Mouse (Mus musculus): ENCODE data around the gene Itgb3bp.

Gene Itgb3bp

DNA sequence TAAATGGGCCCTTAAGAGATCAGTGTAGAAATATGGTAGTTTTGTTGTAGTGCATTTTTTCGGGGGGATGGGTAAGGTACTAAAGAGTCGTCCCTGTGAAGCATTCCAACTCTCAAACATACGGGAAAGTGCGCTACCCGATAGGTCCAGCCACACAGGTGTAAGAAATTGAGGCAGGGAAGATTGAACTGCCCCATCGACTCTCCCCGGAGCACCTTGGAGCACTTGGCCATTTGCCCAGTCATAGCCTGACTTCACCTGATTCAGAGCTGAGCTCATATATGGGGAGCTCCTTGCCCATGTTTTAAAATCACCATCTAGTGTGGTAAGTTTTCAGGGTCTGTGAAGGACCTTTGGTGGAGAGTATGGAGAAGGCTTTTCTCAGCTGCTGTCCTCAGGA, 5.2 kb upstream of the Itgb3bp start:
- DNase-seq (ENCODE audit: extremely low spot score, low read depth, low spot score): no peak

DNA sequence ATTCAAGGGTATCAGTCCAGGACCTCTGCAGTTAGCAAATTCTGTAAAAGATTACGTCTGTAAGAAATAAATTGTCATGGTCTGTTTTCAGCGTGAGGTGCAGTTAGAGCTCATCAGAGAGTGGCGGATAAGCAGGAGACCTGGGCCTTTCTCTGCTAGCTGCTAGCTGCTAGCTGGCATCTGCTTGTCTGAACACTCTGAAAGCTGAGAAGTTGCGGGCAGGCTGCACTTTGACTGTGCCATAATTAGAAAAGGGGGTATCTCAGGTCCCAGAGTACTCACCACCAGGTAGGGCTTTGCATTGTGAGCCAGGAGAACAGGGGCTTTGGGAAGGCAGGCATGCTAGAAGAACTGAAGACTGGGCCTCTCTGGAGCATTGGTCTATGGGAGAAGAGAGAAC, 2.2 kb upstream of the Itgb3bp start:
- DNase-seq (ENCODE audit: extremely low spot score, low read depth, low spot score): no peak

DNA sequence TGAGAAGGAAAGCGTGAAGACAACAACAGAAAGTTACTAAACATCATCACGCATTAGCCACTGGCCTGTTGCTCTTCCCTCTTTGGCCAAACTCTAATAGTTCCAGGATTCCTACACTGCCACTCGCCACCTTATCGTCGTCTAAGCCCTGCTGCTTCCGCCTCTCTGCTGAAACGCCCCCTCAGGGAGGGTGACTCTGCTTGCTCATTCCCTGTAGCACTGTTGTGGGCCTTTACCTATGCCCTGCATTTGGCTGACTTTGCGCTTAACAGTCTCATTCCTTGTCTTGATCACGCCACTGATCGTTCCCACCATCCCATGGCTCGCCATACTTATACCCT, 1.6 kb upstream of the Itgb3bp start:
- DNase-seq (ENCODE audit: extremely low spot score, low read depth, low spot score): no peak

DNA sequence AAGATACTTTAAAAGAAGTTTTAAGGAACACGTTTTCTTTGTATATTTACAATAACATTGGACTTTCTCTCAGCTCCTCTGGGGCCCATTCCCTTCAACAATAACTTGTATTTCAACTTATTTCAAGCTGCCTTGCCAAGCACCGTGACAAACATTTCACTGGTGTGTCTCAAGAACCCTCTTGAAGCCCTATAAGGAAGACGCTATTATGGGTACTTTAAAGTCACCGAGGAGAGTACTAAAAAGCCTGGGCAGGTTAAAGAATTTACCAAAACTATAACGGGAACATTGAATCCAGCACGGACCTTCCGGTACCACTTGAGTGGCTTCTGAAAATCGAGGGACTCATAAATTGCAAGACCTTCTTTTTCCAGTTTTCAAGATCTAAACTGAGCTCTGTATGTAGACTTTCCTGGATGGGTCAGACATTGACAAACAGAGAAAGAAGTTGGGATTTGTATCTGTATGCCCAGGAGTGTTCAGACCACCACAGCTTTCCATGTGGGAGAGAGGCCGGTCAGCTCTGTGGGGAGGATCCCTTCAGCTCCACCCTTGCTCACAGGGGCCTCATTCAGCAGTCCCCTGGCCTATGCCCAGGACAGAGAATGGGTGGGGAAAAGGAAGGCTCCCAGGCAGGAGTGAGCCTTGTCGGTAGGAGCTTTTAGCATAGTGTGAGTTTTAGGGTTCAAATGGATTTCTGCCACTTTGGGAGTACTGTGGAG, 1.1 kb upstream of the Itgb3bp start:
- no peak for DNase-seq (ENCODE audit: extremely low spot score, low read depth, low spot score)

DNA sequence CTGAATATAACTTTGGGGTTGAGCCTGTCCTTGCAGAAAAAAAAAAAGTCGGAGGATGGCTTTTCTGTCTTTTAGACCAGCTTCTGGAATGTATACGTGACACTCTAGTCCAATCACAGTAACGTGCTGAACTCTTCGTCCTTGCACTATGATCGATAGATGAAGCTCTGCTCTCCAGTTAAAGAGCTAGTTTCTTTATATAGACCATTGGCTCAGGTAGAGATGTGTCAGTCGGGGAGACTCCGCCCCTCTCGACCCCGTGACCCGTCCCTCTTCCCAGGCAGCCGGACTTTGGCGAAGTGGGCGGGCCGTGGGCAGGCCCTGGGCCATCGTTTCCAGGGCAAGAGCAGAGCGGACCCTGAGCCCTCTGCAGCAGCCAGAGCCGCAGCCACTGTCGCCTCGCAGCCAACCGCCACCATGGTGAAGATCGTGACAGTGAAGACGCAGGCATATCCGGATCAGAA, 432 bp downstream of the Itgb3bp start, which contains the start of gene Pgm1:
Pgm1 (plus strand) TSS at position 266 of the 464 bp plus-strand sequence.
- peak; percentile 8 for DNase-seq (ENCODE audit: extremely low spot score, low read depth, low spot score)

DNA sequence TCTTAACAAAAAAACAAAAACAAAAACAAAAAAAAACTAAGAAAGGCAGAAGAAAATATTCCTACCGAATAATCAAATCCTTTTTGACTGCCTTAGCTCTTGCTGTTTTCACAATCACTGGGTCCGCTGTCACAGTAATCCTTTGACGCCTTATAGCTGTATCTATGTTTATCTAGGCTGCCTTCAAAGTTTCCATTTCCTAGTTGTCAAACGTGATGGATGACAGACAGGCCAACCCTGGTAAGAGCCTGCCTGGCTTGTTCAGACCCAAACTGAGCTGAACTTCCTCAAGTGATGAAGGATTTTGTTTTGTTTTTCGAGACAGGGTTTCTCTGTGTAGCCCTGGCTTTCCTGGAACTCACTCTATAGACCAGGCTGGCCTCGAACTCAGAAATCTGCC, 1.1 kb downstream of the Itgb3bp start:
- DNase-seq (ENCODE audit: extremely low spot score, low read depth, low spot score): no peak

DNA sequence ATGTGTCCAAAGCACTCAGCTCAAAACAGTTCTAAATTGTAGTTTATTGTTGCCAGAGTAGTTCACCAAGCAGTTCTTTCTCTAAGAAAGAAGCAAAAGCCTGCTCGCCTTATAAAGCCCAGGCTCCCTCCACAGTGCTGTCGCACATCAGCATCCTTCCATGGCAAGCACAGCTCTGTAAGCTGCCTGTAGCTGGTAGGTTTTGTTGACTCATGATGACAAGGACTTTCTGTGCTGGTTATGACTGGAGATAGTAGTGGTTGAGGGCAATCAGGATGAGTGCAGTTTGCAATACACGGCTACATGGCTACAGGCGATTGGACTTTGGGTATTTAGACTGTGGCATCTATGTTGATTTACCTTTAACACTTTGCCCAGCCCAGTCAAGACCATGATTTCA, 3.2 kb downstream of the Itgb3bp start:
- no peak for DNase-seq (ENCODE audit: extremely low spot score, low read depth, low spot score)

DNA sequence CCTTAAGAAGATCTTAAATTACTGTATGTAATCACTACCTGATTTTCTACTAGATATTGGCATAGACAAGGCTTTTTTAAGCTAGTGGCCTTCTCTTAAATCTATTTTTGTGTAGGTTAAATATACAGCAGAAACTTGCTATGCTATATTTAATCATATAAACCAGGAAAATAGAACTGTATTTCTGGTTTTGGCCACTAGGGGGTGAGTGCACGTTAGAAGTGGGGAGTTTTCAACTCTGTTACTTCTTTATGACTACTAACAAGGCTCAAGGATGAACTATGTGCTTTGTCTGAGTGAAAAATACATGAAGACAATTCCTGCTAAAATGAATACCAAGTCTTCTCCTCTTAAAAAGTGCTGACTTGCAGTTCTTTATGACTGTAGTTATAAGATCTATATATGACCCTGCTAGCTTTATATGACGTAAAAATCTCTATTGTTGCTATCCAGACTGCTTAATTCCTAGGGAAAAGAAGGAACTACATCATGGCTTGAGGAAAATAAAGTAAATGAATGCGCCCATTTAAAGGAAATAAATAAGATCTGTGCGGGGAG, 15.6 kb downstream of the Itgb3bp start:
- peak; percentile 28 for DNase-seq (ENCODE audit: extremely low spot score, low read depth, low spot score)

DNA sequence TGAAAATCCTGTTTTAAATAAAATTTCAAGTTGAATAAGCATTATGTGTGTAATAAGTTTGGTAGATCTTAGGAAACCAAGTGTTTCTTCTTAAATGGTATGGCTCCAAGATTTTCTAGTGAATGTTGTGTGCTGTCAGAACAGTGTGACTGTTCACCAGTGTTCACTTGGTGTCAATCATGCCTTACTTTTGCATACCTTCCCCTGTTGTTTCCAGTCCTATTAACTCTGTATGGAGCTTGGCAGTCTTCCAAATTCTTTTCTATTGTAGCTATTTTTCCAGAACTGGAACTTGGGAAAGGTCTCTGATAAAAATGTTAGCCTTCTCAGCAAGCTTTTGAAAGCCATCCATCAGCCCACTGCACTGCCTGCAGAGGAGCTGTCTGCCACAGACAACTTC, 47.2 kb downstream of the Itgb3bp start:
- no peak for DNase-seq (ENCODE audit: extremely low spot score, low read depth, low spot score)

DNA sequence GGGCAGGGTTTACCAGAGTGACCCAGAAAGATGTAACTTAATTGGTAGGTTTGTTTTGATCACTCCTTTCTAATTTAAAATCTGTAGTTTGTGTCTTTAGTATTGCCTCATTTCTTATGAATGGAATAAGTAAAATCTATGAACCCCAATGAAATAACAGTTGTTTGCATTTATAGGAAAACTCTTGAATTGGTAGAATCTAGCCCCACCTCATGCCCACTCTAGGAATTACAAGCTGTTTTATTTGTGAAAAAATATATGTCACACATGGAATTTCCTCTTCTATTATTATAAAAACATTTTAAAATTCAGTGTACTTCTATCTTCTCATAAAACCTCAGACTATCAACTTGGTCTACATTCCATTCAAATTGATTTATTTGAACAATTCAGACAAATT, 47.7 kb downstream of the Itgb3bp start:
- no peak for DNase-seq (ENCODE audit: extremely low spot score, low read depth, low spot score)

DNA sequence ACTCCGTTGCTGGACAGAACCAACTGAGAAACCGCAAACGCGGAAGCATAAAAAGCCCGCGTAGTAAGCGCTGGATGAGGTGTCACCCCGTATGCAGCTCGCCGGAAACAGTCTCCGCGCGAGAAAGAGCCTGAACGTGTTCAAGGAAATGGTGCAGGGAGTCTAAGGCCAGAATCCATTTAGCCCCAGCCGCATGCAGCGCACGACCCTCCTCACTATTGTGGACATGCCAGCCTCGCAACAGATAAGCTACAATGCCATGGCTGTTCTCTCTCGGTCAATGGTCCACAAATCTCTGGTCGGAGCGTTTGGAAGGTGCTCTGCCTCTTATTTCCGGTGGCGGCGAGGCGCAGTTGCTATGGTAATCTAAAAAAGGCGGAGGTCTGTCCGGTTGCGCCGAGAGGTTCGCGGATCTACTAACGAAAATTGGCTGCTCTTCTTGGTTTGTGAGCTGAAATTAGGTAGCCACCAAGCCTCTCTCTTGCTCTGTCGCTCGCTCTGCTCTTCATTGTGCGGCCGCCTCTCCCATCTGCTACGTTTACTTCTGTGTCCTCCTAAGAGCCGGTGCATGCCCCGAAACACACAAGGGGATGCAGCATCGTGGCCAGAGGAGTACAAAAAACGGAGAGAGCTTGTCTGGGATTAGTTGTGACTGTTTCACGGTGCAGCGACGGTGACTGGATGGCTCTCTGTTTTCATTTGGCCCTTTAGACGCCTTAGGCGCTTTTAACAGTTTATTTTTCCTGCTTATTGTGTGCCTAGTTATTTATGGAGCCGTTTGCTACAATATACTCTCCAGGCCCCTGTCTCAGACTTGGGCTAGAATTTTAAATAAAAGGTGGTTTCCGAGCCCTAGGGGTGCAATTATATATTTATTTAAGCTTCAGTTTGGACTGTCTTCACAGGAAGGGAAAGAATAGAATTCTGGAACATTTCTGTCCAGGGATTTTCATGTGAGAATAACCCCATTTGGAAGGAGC, 100.2 kb downstream of the Itgb3bp start, which contains the start of gene Efcab7:
Efcab7 (plus strand) TSS at position 105 of the 980 bp plus-strand sequence.
- DNase-seq (ENCODE audit: extremely low spot score, low read depth, low spot score): peak; percentile 90

DNA sequence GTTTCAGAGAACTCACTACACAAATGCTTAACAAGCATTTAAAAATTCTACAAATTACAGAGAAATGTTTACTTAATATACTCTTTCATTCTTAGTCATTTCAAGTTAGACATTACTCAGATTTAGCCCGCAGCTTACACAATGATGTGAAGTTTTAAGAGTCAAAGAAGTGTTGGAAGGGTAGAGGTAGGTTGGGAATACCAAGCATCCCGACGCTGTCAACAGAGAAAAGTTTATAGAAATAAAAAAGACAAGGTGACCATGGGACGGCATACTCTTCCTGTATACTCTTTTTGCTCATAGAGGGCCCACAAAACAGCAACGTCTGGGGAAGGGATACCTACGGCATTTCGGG, 100.9 kb downstream of the Itgb3bp start:
- DNase-seq (ENCODE audit: extremely low spot score, low read depth, low spot score): no peak

DNA sequence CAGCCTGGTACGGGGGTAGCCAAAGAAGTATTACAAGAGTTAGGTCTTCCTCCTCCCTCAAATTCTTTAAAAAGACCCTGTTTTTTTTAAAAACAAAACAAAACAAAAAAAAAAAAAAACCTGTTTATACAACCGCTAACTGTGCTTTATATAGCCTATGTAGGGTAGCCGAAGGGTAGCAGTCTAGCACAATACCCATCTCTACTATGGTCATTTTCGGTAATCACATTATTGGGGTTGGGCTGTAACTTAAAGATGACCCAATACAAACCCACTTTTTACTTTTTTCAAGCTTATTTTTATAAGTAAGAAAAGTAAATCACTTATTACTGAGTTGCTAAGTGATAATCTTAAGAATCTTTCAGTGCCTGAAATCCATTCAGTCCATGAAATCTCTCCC, 101.3 kb downstream of the Itgb3bp start:
- DNase-seq (ENCODE audit: extremely low spot score, low read depth, low spot score): no peak

DNA sequence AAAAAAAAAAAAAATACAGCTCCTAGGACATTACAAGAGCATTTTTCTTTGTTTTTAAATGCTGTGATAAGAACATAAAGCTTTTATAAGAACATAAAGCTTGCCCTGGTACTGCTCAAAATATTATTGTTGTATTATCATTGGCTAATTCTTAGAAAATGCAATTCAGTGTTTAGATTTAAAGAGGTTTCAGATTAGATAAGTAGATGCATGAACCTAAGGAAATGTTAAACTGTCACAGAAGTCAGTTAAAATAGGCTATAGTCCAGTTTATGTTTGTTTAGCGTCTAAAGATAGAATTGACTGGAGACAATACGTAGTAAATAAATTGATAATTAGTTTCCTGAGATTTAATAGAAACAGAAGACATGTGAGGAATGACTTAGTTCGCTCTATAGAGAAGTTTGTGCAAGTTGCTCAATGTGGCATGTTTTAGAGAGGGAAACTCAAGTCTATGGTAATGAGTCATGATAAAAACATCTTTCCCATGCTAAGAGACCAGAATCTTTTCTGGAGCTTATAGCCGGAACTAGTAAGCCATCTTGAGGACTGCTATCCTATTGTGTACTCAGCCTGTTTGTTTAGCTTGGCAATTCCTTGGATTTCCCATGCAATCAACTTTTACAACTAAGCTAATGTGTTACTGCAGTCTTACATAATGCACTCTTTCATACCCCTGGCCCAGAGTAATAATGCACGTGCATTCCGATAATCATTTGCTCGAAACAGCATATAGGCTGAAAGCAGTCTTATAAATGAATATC, 112.7 kb downstream of the Itgb3bp start:
- DNase-seq (ENCODE audit: extremely low spot score, low read depth, low spot score): no peak

DNA sequence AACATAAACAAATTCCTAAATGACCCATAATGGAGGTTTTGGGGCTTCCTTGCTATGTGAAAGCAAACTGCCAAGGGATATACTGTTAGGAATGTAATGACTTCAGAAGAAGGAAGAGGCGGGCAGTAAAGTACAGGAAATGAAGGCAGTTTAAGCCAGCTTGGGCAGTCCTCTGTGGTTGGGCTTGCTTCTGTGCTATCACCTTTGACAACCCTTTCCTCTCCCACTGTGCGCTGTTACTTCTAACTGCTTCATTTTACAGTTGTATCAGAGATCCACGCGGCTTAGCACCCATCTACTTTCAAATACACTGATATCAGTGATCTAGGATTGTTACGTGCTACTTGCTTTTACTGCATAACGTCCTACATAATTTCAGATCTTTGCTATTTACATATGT, 137.2 kb downstream of the Itgb3bp start:
- no peak for DNase-seq (ENCODE audit: extremely low spot score, low read depth, low spot score)

DNA sequence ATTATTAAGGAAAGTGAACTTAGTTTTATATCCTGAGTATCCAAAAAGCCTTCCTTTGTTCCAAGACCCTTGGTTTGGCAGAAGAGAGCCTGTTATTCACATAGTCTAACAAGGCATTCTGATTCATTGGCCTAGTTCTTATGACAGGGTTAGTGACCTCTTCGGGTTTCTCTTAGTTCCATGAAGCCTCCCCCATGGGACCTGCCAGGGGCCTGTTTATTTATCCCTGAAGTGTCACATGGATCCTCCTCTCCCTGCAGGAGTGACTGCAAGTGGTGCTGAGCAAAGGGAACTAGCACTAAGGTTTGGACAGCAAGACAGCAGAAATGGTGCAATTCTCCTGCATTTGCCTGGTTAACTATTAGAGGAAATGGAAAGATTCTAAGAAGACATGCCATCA, 156.6 kb downstream of the Itgb3bp start:
- no peak for DNase-seq (ENCODE audit: extremely low spot score, low read depth, low spot score)

DNA sequence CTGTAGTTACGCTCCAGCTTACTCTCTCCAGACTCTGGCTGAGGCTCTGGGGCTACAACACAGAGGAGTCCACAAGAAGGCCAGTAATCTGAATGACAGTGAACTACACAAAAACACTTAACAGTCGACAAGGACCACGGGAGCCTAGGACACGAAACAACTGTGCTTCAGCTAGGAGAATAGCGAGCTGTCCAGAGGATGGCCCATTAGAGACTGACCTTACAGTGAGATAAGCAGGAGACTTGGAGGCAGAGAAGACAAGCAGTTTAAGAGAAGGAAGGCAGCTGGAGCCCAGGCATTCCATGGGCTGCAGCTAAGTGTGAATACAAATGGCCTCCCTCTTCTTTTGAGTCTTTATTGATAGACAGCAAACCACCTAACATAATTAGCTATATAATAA, 159.1 kb downstream of the Itgb3bp start:
- DNase-seq (ENCODE audit: extremely low spot score, low read depth, low spot score): no peak

DNA sequence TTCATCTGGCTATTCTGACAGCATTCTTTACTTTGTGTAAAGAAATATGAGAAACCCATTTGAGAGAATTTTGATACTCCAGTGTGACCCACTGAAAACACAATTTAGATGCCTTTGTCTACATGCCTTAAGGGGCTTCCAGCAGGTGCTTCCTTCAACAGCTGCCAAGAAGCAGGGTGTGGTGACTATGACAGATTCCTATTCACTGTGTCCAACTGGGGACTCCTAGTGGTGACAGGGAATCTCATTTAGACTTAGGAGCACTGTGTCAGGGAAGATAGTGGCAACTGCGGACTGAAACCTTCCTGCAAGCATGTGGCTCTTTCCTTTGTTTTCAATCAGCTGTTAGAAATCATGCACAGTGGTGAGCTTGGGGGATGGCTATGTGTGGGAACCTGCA, 162.9 kb downstream of the Itgb3bp start:
- no peak for DNase-seq (ENCODE audit: extremely low spot score, low read depth, low spot score)

DNA sequence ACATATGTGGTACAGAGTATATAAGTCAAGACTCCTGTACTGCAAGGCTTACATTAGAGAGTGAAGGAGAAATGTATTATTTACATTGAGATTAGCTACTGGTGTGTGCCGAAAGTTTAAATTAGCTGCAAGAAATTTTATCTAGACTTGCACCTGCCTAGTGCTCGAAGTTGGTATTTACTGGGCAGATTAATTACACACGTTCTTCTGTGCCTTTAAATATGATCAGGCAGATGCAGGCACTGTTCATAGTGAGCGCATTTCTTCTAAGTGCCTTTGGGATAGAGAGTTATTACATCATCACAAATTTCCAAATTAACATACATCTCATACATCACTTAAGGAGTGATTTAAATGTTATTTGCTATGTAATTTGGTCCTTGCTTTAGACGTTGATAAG, 163.3 kb downstream of the Itgb3bp start:
- DNase-seq (ENCODE audit: extremely low spot score, low read depth, low spot score): no peak

DNA sequence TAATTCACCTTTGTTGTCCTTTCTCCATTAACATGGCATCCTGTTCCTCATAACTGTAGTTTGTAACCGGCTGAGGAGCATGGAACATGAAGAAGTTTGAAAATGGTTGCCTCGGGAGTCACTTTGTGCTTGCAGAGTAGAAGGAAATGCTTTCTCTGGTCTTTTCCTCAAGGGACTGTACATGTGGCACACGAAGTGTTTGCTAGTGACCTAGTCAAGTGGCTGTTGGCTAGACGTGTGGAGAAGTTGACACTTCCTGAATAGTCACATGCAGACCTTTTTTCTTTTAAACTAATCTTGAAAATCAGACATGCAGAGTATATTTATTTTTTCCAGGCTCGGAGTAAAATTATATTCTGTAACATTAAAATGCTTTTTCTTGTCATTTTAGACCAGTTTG, 177.2 kb downstream of the Itgb3bp start:
- no peak for DNase-seq (ENCODE audit: extremely low spot score, low read depth, low spot score)

DNA sequence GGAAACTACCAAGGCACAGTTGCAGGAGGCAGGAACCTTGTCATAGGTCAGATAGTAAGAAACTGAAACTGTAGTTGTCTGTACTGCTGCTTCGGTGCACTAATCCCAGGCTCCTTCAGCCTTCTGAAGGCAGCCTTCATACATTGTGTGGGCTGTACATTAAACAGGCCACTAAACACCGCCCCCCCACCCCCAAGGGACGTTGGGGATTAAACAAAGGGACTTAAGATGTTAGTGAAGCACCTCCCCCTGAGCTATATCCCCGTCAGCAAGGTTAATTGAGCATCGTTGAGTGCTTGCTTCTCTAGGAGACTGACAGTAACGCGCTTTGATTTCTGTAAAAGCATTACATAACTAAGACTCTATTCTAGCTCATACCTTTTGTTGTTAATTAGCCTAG, 189.8 kb downstream of the Itgb3bp start:
- DNase-seq (ENCODE audit: extremely low spot score, low read depth, low spot score): no peak

Data from hindlimb bud, embryonic 11.5 days (tissue).